Mouse (Mus musculus) liver, postnatal 0 days (tissue): ENCODE measurements at regions not wholly inside any gene's neighbourhood (a gene's known extent, or its start where the extent isn't known, plus 50 kb on each side); places are given as distances from the start of the nearest gene placed in this dataset.

Source experiments
- CTCF ChIP-seq: sonication (generic); IDR thresholded peaks from 2 replicates; pipeline ENCODE4 v1.5.1; 2016; ENCODE audit warnings: antibody characterized with exemption, low read depth
- EP300 ChIP-seq: IDR thresholded peaks from 2 replicates; pipeline ENCODE4 v1.6.1; 2016; ENCODE audit warnings: antibody characterized with exemption, low read depth, mild to moderate bottlenecking

DNA sequence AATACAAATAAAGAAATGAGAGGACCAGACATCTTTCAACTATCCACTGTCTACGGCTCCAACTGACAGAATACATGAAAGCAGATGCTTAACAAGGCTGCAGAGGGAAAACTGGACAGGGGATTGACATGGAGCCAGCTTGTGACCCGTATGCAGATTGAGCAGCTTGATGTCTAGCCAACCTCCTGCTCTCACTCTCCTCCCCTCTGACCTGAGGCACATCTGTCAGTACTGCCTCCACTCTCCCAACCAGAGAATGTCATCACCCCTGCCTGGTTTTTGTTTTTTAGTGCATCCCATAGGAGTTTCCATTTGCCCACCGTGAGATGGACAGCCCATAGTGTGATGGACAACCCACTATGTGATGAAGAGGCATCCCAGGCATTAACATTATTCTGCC is 252.2 kb downstream of the S1pr1 start:
- no peak for TF ChIP-seq CTCF
- no peak for TF ChIP-seq EP300
